Mouse (Mus musculus): ENCODE data around the gene Zfyve19. TPM values are rescaled to one million over a fixed set of nuclear protein-coding genes. Genes with fewer than 3 reads are reported as not detected.

Zfyve19 gene
- total RNA-seq, 1 experiment: 19.8 TPM

DNA sequence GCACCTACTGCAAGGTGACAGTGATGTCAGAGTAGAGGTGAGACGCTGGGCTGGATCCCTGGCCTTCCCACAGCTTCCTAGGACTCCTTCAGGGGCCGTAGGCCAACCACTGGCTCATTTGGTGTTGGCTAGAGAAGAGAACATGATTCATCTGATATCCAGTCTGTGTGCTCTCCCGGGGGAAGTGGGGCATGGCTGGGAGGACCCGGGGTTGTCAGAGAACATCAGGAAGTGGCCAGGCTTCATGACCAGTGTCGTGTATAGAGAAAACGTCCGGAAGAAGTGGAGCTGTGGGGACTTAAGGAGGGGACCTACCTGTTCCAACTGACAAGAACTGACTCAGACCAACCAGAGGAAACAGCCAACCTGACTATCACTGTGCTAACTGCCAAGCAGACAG lies 36.8 kb downstream of the Zfyve19 start:
- Histone ChIP-seq H3K4me3 (ENCODE audit: insufficient read depth in 1 of 2, low read depth in 1 of 2, low read length in 2 of 2, poor library complexity in 1 of 2, severe bottlenecking in 1 of 2) (no peak overlapping the region), H3K27ac (ENCODE audit: insufficient read depth, low read depth, low read length, poor library complexity, severe bottlenecking) (no peak overlapping the region), H3K9ac (ENCODE audit: insufficient read depth, low read depth, low read length, poor library complexity, severe bottlenecking) (no peak overlapping the region), H3K36me3 (ENCODE audit: control insufficient read depth, insufficient read depth, low read length, poor library complexity, severe bottlenecking) (peaks cover 49% of the 10 kb centered on the region), H3K9me3 (ENCODE audit: control insufficient read depth, insufficient read depth, low read depth, low read length) (no peaks in the 10 kb centered on the region), H3K4me1 (ENCODE audit: control insufficient read depth in 2 of 2, insufficient read depth in 2 of 2, low read length in 2 of 2, poor library complexity in 1 of 2) (peaks cover 5 to 20% of the 10 kb centered on the region in 2 experiments; a peak in 1 of 4 replicates)
- DNase-seq (ENCODE audit: low read depth, low spot score): no peak
- in situ Hi-C loops (cut with MboI; ENCODE audit: low sequenced_read_pairs in 2 of 2, unreplicated experiment in 2 of 2): no loop called here
- TF ChIP-seq HCFC1 (IDR thresholded peaks at IDR 0.05; ENCODE audit: borderline replicate concordance, insufficient read depth, low read length) (no peak), CHD2 (IDR thresholded peaks at IDR 0.05; ENCODE audit: low read depth, low read length) (no peak), MAFK (IDR thresholded peaks at IDR 0.05; ENCODE audit: insufficient read depth, low read depth, low read length) (no peak), ZC3H11A (IDR thresholded peaks at IDR 0.05; ENCODE audit: borderline replicate concordance, low read depth, low read length) (no peak)

DNA sequence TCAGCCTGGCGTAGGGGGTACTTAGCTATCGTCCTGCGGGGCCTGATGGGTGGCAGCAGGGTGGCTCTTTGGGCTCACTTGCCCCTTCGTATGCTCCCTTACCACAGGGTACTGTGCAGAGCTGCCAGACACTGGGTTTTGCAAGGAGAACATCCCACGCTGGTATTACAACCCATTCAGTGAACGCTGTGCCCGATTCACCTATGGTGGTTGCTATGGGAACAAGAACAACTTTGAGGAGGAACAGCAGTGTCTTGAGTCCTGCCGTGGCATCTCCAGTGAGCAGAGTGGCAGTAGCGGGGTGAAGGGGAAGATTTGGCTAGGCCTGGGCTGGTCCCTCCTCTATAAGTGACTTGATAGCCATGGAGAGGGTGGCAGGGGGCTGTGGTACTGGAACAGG lies 39.5 kb downstream of the Zfyve19 start:
- DNase-seq (ENCODE audit: low read depth, low spot score): no peak
- in situ Hi-C loops (cut with MboI; ENCODE audit: low sequenced_read_pairs in 2 of 2, unreplicated experiment in 2 of 2): no loop called here
- Histone ChIP-seq H3K4me1 (ENCODE audit: control insufficient read depth in 2 of 2, insufficient read depth in 2 of 2, low read length in 2 of 2, poor library complexity in 1 of 2) (peaks cover 0 to 13% of the 10 kb centered on the region in 2 experiments; a peak in 1 of 4 replicates), H3K27ac (ENCODE audit: insufficient read depth, low read depth, low read length, poor library complexity, severe bottlenecking) (no peak overlapping the region), H3K36me3 (ENCODE audit: control insufficient read depth, insufficient read depth, low read length, poor library complexity, severe bottlenecking) (peaks cover 42% of the 10 kb centered on the region), H3K4me3 (ENCODE audit: insufficient read depth in 1 of 2, low read depth in 1 of 2, low read length in 2 of 2, poor library complexity in 1 of 2, severe bottlenecking in 1 of 2) (no peak overlapping the region), H3K9me3 (ENCODE audit: control insufficient read depth, insufficient read depth, low read depth, low read length) (no peaks in the 10 kb centered on the region), H3K9ac (ENCODE audit: insufficient read depth, low read depth, low read length, poor library complexity, severe bottlenecking) (no peak overlapping the region)
- TF ChIP-seq HCFC1 (IDR thresholded peaks at IDR 0.05; ENCODE audit: borderline replicate concordance, insufficient read depth, low read length): no peak
- TF ChIP-seq ZC3H11A (IDR thresholded peaks at IDR 0.05; ENCODE audit: borderline replicate concordance, low read depth, low read length): no peak
- TF ChIP-seq CHD2 (IDR thresholded peaks at IDR 0.05; ENCODE audit: low read depth, low read length): no peak
- no peak for TF ChIP-seq ZNF384 (IDR thresholded peaks at IDR 0.05; ENCODE audit: low read depth, low read length)
- no peak for TF ChIP-seq MAFK (IDR thresholded peaks at IDR 0.05; ENCODE audit: insufficient read depth, low read depth, low read length)

DNA sequence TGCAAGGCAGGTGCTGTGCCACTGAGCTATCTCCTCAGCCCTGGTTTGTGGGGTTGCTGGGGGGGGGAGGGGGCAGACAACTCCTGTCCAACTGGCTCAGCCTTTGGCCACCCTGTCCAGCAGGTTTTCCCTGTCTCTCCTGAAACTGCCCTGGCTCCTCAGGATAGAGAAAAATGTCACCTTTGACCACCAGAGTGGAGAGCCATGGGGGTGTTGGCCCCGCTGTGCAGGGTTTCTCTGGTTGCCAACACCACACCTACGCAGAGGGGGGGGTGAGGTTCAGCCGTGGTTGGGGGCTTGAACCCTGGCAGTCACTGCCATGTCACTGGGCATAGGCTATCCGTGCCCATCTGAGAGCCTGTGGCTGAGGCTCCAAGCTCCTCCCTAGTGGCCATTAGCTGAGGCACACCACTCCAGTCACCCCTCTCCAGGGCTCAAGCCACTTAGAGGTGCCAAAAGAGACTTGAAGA lies 41.2 kb downstream of the Zfyve19 start:
- Histone ChIP-seq H3K36me3 (ENCODE audit: control insufficient read depth, insufficient read depth, low read length, poor library complexity, severe bottlenecking) (peaks cover 39% of the 10 kb centered on the region), H3K9me3 (ENCODE audit: control insufficient read depth, insufficient read depth, low read depth, low read length) (no peaks in the 10 kb centered on the region), H3K4me3 (ENCODE audit: insufficient read depth in 1 of 2, low read depth in 1 of 2, low read length in 2 of 2, poor library complexity in 1 of 2, severe bottlenecking in 1 of 2) (no peak overlapping the region), H3K27ac (ENCODE audit: insufficient read depth, low read depth, low read length, poor library complexity, severe bottlenecking) (no peak overlapping the region), H3K4me1 (ENCODE audit: control insufficient read depth in 2 of 2, insufficient read depth in 2 of 2, low read length in 2 of 2, poor library complexity in 1 of 2) (peaks cover 0 to 13% of the 10 kb centered on the region in 2 experiments; a peak in 1 of 4 replicates), H3K9ac (ENCODE audit: insufficient read depth, low read depth, low read length, poor library complexity, severe bottlenecking) (no peak overlapping the region)
- TF ChIP-seq ZNF384 (IDR thresholded peaks at IDR 0.05; ENCODE audit: low read depth, low read length) (no peak), ZC3H11A (IDR thresholded peaks at IDR 0.05; ENCODE audit: borderline replicate concordance, low read depth, low read length) (no peak), CHD2 (IDR thresholded peaks at IDR 0.05; ENCODE audit: low read depth, low read length) (no peak), MAFK (IDR thresholded peaks at IDR 0.05; ENCODE audit: insufficient read depth, low read depth, low read length) (no peak), HCFC1 (IDR thresholded peaks at IDR 0.05; ENCODE audit: borderline replicate concordance, insufficient read depth, low read length) (no peak)
- in situ Hi-C loops (cut with MboI; ENCODE audit: low sequenced_read_pairs in 2 of 2, unreplicated experiment in 2 of 2): no loop called here
- no peak for DNase-seq (ENCODE audit: low read depth, low spot score)

DNA sequence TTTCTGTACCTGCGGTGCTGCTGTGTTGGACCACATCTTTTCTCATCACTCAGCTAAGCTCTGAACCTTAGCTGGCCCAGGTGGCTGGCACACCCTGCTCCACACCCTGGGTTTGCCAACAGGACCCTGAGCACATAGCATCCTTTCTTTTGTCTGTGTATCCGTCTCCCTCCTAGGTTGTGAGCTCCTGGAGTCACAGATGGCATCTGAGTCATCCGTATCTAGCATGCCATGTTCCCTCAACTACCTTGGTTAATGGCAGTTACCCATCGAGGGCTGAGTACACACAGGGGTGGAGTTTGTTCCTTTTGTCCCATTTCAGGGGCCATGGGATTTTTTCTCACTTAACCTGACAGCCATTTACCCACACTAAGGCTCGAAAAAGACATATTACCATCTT lies 42.0 kb downstream of the Zfyve19 start:
- in situ Hi-C loops (cut with MboI; ENCODE audit: low sequenced_read_pairs in 2 of 2, unreplicated experiment in 2 of 2): no loop called here
- H3K27ac ChIP-seq (ENCODE audit: insufficient read depth, low read depth, low read length, poor library complexity, severe bottlenecking): no peak overlapping the region
- no peak overlapping the region for H3K9ac ChIP-seq (ENCODE audit: insufficient read depth, low read depth, low read length, poor library complexity, severe bottlenecking)
- no peak for DNase-seq (ENCODE audit: low read depth, low spot score)
- peaks cover 1 to 13% of the 10 kb centered on the region in 2 experiments; a peak in 1 of 4 replicates for H3K4me1 ChIP-seq (ENCODE audit: control insufficient read depth in 2 of 2, insufficient read depth in 2 of 2, low read length in 2 of 2, poor library complexity in 1 of 2)
- no peak overlapping the region for H3K4me3 ChIP-seq (ENCODE audit: insufficient read depth in 1 of 2, low read depth in 1 of 2, low read length in 2 of 2, poor library complexity in 1 of 2, severe bottlenecking in 1 of 2)
- no peak for TF ChIP-seq ZC3H11A (IDR thresholded peaks at IDR 0.05; ENCODE audit: borderline replicate concordance, low read depth, low read length)
- no peak for TF ChIP-seq CHD2 (IDR thresholded peaks at IDR 0.05; ENCODE audit: low read depth, low read length)
- no peak for TF ChIP-seq MAFK (IDR thresholded peaks at IDR 0.05; ENCODE audit: insufficient read depth, low read depth, low read length)
- TF ChIP-seq HCFC1 (IDR thresholded peaks at IDR 0.05; ENCODE audit: borderline replicate concordance, insufficient read depth, low read length): no peak
- no peak for TF ChIP-seq ZNF384 (IDR thresholded peaks at IDR 0.05; ENCODE audit: low read depth, low read length)
- no peaks in the 10 kb centered on the region for H3K9me3 ChIP-seq (ENCODE audit: control insufficient read depth, insufficient read depth, low read depth, low read length)
- H3K36me3 ChIP-seq (ENCODE audit: control insufficient read depth, insufficient read depth, low read length, poor library complexity, severe bottlenecking): peaks cover 32% of the 10 kb centered on the region
